Mouse (Mus musculus): ENCODE data around the gene Alox12.

Alox12 gene

DNA sequence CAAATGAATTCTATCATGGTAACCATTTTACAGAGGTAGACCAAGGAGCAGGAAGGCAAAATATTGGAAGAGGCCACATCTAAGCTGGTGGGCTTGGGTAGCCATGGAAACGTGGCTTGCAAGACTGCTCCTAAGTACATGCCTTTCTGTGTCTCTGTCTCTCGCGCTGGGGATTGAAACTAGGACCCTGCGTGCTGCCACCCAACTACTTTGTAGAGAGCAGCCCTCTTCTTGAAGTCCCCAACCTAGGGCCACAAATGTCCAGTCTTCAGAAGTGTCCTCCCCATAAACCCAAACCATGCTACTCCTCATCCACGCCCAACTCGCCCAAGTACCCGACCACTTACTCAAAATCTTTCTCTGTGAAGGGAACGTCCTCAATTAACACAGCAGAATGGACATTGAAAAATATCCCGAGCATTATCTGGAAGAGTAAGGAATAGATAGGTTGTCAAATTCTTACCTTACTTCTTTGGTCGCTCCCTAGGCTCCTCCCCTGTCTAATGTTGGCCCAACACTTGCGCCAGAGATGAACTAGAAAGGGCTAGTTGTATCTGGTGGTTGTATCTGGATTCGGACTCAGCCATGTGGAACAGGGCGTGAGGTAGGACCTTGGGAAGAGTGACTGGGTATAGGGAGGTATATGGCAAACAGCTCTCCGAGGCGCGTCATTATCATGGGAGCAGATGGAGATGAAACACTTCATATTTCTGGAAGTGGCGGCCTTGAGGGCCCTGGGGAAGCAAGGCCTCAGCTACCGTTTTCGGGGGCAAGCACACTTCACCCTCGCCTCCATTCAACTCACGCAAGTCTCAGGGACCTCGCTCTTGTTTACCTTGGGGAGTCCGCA lies 16.3 kb downstream of the Alox12 start:
- DNase-seq, result peak; percentile 61

DNA sequence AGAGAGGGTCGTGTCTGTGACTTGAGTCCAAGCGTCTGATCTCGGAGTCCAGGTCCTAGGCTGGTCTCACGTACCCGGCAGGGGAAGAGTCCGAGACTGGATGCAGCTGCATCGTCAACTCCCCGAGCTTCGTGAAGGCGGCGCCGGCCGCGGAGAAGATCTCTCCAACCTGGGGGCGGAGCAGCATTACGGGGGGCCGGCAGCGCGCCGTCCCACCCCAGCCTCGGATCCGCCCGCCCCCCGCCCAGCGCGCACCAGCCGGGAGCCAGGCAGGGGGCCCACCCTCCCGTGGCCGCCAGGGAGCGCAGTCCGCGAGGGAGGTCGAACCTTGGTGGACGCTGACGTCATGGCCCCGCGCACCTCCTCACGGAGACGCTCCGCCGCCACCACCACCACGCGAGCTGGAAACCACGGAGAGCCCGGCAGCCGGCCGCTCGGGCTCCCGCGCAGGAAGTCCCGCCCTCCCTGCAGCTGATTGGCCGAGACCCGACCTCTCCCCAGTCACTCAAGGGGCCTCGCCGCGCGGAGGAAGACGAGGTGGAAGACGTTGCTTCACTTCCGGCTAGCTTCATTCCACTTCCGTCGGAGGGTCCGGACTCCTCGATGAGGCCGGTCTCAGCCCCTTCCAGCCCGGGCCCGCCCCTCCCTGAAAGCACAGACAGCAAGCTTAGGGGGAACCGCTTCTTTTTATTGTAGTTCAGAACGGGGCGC lies 17.5 kb downstream of the Alox12 start, which contains the start of gene 0610010K14Rik:
0610010K14Rik (minus strand) TSS at position 458 of the 711 bp plus-strand sequence.
- peak; percentile 99 for DNase-seq

DNA sequence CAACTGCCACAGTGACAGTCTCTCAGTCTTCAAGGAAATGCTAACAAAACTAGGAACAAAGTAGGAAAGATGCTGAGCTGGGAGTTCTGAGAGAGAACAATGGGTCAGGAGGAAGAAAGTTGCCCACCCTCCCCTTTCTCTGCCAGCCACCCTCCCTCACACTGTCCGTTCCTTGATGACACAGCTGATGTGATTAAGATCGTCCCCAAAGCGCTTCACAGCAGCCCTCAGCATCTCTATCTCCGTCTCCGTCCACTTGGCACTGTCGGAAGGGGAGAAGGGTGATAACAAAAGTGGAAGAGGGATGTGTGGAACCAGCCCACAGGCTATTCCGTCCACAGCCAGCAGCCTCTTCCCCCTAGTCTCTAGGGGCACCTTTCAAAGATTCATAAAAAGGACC lies 18.4 kb downstream of the Alox12 start:
- DNase-seq, result peak; percentile 60

DNA sequence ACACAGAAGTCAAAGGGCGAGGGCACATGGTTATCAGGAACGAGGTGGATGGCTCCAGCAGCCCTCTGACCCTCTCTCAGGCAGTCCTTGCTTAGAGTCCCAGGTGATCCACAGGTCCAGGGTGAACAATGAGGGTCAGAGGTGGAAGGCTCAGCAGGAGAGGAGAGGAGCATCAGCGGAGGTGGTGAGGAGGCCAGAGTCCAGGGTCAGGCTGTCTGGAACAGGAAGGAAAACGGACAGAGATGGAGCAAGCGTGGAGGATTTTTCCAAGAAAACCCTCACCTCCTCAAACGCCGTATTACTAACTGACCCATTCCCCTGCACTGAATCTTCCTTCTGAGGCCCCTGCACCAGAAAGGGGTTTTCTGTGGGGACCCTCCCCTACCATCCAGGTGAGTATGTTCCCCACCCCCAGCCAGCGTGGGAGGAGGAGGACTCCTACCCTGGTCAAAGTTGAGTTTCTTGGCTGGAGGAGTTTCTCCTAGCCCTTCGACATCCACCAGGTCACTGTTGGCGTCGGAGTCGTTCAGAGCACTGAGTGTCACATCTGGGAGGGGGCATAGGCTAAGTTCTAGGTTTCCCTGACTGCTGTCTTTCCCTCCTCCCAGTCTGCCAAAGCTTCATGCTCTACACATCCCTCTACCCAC lies 19.8 kb downstream of the Alox12 start:
- peak; percentile 56 for DNase-seq

DNA sequence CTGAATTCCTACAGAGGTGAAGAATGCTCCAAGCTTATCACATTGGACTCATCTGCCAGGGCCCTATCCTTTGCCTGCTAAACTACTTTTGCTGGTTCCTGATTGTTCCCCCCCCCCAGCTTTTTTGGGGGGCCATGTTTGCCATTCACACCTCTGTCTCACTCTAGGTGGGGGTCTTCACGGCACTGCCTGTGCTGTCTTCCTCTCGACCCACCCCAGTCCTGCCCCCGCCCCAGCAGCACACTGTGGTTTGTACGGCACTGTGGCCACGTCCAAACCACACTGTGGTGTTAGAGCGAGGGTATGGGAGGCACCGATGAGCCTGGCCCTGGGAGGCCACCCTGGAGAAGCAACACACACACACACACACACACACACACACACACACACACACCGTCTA lies 20.7 kb downstream of the Alox12 start:
- DNase-seq, result peak; percentile 44

DNA sequence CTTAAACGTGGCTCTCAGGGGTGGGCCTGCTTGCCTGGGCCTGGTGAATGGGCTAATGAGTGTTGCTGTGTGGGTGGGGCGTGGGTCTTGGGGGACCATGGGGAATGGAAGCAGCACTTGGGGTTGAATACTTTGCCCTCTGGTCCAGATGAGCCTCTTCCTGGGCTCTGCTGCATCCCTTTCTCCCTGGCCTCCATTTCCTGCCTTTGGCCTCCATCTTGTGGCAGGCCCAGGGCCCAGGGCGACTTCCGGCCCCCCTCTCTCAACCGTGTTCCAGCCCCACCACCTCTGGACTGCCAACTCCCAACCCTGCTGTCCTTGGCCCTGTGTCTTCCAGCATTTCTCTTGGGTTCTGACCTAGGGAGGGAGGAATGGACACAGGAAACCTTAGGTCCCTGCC lies 21.1 kb downstream of the Alox12 start:
- peak; percentile 60 for DNase-seq

DNA sequence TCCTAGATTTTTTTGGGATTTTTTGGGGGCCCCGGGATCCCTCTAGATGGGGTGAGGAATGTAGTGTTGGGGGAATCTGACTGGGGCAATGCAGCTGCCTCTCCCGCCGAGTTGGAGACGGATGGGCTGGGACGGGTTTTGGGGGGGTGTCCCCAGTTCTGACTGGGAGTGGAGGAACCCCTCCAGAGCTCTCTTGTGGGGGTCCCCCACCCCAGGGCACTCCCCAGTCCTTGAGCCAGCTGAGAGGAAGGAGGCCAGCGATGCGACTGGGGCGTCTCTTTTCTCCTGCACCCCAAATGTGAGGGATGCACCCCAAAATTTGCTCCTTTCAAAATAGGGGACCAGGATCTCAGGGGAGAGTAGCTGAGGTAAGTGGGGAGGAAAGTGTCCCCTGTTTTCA lies 22.1 kb downstream of the Alox12 start:
- peak; percentile 79 for DNase-seq

DNA sequence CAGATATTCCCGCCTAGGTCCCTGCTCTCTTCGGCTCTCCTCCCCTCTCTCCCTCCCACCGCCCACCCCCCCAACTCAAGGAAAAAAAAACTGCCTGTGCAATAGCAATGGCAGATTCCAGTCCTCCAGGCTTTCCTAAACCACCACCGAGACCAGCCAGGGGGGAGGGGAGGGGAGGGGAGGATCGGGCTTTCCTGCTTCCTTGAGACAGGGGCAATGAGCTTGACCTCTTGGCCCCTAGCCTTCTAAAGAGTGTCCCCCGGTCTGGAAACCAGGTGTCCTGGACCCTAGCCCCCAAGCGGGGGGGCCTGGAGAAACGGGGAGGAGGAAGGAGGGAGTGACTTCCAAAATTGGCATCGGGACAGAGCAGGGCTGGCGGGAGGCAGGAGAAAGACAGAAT lies 22.6 kb downstream of the Alox12 start:
- peak; percentile 85 for DNase-seq

DNA sequence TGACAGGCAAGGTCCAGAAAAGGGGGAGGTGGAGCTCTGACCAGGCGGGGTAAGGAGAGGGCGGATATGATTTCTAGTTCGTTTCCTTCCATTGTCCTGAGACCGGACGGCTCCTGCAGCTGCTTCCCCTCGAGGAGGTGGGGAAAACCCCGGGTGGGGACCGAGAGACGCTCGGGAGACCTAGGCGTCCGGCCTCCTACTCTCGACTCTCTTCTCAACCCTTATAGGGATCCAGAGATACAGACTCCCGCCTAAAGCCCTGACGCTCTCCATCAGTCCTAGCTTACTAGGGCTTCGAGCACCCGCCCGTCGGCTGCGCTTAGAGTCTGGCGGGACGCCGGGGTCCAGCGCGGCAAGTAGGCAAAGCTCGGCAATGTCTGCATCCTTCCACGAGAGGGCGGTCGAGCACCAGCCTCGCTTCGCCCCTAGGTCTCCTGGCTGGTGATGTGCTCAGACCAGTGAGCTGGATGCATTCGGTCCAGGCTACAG lies 24.9 kb downstream of the Alox12 start:
- peak; percentile 83 for DNase-seq

DNA sequence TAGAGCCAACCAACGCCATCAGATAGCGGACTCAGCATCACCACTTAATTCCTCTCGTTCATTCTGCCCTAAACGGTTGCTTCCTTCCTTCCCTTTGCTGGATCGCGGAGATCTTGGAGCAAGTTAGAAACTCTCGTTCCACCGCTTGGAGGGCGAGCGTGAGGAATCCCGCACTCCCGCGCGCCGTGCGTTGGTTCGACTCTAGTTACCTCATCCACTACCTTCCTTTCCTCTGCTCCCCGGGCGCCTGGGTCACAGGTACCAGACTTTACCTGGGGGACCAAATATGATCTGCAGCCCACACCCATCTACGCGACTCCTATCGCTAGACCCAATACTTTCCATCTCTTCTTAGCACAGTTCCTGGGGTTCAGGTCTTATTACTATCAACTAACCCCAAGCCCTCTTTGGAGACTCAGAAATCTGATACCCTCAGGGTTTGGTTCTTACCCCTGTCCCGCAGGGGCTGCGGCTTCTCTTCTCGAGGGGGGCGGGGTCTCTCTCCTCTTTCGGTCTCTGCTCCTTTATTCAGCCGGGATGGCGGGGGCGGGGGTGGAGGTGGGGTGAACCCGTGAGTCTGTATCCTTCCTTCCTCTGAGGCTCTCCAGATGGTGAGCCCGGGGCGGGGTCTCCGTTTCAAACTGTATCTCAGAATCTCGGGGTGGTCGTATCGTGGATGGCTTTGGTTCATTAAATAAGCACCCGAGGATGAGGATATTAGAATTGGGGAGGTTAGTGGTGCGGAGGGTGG lies 25.7 kb downstream of the Alox12 start, which contains the start of gene Bcl6b:
Bcl6b (minus strand) TSS at position 539 of the 751 bp plus-strand sequence.
- peak; percentile 54 for DNase-seq

DNA sequence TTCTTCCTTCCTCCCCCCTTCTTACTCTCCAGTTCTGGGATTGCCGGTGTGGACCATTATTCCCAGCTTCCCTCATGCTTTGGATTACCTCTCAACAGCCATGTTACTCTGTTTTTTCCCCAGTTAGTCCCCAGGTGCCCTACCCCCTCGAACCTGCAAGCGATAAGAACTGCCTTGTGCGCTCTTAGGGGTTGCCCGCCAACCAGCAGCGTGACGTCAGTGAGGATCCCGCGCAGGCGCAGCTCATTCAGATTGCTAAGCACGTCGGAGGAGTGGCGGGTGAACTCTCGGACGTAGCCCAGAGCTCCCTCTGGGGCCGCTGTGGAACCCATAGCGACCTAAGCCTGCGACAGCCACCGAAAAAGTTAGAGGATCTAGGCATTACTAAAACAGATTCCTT lies 26.3 kb downstream of the Alox12 start:
- peak; percentile 88 for DNase-seq

DNA sequence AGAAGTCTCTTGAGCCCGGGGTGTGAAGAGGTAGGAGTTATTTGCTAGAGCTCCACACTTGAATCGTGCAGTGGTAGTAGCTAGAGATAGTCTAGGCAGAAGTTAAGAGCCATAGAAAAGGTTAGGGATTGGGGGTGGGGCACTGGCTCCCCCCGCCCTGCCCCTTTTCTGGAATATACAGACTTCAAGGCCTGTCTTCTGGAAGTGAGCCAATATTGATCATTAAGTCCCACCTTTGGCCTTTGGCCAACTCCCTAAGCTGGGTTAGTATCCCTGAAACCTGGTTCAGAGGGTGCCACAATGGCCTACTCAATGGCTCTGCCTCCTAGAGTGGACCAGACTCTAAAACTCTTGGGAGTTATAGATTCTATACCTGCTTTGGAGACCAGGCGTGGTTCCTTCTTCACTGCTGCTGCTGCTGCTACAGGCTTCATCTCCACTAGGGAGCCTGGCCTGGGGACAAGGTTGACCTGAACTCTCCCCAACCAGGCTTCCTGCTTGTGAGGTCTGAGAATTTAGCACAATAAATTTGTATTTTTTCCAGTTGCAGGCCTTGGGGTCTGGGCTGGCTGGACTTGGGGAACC lies 27.4 kb downstream of the Alox12 start:
- DNase-seq, result peak; percentile 56

DNA sequence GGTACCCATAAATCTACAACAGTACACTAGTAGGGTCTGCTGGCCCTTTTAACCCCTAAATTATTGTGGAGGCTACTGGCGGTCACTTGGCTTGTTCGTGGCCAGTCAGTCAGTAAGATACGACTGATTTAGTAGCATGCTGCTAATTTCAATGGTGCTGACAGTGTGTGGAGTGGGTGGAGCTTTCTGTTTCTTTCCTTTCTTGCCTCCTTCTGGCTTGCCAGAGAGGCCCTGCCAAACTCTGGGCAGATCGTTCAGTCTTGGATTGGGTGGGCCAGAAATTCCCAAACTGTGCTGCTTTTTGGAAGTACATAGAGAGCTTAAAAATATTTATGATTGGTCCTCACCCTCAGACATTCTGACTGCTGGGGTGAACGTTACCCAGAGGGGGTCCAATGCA lies 28.0 kb downstream of the Alox12 start:
- DNase-seq, result peak; percentile 41

DNA sequence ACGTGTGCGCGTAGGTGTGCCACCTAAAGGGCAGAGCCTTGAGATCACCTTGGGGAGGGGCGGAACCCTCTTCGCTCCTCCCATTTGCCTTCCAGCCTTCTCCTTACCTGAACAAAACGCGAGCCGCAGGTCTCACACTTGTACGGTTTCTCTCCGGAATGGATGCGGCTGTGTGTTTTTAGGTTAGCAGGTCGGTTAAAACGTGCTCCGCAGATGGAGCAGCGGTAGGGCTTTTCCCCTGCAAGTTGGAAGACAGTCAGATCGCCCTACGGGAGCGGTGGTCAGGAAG lies 28.6 kb downstream of the Alox12 start:
- DNase-seq, result peak; percentile 51

DNA sequence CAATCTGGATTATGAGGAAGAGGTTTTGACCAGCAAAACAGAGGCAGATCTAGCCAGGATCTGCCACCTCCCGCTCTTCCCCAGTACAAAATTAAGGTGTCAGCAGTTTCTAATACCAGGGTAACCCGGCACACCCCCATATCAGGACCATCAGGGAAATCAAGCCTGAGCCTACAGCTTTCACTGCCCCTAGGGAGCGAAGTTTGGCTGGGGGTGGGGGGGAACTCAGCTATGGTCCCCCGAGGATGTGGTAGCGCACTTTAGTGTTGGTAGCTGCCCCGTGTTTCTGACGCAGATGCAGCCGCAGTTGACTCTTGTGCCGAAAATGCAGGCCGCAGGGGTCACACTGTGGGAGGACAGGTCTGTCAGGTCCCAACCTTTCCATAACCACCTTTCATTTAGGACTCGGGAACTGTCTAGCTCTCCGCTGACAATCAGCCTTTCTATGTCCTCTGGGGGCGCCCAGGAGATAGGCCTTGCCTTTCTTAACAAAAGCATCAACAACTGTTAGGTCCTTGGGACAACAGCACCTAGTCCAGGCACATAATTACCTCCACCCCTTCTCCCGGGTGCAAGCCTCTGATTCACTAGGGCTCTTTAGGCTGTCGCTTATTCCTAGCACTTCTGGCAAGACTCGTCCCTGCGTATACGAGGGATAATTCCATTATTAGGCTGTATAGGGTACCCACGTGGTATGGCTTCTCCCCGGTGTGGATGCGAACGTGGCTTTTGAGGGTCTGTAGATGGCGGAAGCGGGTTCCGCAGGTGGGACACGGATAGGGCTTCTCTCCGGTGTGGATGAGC lies 29.2 kb downstream of the Alox12 start:
- DNase-seq, result peak; percentile 52

DNA sequence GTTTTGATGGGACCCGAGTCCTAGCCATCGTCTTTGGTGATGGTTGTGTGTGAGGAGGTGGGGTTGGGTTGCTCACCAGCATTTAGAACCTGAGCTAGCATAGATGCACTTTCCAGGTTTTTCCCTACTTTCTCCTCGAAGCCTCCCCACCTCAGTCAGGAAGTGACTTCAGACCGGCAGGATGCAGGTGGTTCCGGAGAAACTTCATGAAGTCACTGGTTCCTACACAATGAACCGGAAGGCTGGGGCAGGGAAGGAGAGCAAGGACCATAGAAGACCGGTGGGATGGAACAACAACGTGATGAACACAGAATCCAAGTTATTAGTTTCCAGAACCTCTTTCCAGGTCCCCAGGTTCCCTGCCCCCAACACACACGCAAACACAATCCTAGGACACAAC lies 31.4 kb downstream of the Alox12 start:
- DNase-seq, result no peak

DNA sequence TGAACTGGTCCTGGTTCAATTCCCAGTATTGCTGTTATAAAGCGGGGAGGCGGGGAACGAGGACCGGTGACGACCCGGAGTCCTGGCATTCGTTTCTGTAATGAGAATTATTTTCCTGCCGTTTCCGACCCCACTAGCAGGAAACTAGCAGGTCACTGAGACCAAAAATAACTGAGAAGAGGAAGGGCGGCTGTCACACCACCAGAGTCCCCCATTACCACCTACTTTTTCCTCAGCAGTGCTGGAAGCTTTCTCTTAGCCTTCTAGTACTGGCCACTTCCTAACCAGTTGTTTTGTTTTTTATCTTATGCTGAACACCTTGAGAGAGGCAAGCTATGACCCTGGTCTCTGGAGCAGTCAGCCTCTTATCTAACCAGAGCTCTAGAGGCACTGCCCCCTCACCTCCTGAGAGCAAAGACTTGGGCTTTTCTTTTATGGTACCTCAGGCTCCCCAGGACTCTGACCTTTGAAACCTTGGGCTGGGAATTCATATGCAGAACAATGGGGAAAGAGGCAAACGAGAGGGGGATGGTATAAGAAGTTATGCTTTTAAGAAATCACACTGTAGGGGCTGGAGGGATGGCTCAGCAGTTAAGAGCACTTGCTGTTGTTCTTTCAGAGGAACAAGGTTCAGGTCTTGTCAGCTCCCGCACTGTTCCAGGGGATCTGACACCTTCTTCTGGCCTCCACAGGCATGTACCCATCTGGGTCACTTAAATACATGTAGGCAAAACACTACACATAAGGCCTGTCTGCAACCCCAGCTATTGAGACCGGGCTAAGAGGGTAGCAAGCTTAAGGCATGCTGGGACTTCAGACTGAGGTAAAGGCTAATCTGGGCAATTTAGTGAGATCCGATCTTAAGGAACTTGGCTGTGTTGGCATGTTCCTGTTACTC lies 33.3 kb downstream of the Alox12 start:
- DNase-seq, result peak; percentile 60

DNA sequence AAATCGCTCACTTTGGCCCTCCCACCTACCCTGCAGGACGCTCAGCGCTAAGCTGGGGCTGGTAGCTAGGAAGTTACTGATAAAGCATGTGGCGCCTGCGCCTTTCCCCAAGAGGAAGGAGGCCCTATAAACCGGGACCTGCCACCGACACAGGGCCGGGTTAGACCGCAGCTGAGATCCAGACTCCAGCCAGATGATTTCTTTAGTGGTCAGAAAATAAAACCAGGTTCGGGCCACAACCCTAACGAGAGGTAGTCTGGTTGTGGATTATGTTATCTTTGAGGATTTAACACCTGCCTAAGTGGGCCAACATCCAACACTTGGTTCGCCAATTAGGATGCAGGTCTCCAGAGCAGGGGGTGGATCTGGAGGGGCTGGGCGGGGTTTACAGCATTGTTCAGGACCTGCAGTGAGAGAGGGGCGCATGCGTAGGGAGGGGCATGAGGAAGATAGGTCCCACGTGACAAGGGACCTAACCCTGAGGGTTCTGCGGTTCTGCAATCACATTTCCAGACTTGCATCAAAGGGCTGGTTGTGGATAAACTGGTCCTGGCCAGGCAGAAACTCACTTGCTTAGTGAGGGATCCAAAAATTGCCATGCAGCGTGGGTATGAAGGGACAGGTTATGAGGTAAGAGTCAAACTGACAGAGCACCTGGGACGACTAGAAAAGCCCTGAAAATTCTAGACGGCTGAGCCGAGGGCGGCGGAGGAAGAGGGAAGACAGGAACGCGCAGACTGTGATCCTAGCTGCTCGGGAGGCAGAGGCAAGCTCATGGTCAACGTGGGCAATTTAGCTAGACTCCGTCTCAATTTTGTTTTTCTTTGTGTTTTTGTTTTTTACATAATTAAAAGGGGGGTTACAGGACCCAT lies 34.2 kb downstream of the Alox12 start, which contains the start of gene Slc16a13:
Slc16a13 (minus strand) TSS at position 334 of the 872 bp plus-strand sequence.
- peak; percentile 99 for DNase-seq

DNA sequence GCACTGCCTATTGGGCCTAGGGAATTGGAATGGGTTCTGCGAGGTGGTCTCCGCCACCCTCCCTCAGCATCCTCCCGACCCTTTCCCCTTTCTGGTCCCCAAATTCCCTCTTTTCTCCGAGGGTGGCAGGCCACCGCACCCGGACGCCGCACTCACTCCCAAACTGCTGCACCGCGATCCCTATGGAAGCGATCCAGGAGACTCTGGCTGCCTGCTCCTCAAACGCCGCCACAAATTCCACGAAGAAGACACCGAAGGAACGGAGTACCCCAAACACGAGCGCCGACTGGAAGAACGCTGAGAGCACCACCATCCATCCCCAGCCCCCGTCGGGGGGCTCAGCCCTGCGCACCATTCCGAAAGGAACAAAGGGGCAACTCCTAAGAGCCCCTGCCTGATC lies 34.8 kb downstream of the Alox12 start:
- no peak for DNase-seq

All from cerebellum, adult 9-11 months (tissue).